Mouse (Mus musculus): ENCODE measurements around the gene Isg20l2. TPM values are rescaled to one million over a fixed set of nuclear protein-coding genes. Genes with fewer than 3 reads are reported as not detected.
A peak's percentile ranks its signal among the peaks of the same experiment; 100 is the strongest.
"Not testable (repeated sequence)": the region's sequence is repeated elsewhere in the genome, so short reads cannot be mapped to it uniquely, and the experiment has no call there.

Gene Isg20l2
- polyA plus RNA-seq, 1 experiment from 2014 or later = 62.5 TPM

DNA sequence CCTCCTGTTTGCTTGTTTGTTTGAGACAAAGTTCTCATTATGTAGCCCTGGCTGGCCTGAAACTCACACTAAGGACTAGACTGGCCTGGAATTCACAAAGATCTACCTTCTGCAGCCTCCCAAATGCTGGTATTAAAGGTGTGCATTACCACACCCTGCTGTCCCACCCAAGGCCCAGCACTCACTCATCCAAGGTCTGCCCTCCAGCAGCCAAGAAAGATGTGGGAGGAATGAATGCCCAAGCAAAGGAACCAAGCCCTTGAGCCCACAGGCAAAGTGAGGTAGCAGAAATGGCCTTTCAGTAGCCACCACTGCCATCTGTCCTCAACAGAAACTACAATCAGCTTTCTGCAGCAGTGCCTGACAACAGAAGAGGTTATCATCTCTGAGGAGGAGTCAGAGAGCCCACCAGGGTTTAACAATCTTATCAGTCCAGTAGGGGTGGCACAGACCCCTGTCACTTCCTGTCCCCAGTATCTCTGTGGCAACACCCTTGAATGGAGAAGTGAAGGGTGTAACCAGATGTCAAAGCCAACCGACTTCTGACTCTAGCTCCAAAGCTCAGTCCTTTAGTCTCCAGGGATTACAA lies 29.0 kb upstream of the Isg20l2 start:
- Histone ChIP-seq H3K9me3 (replicated peaks) (no peaks in the 10 kb centered on the region), H3K4me1 (0 out of 2 replicates have a peak, but pooled peaks cover 4% of the 10 kb centered on the region), H3K27ac (no peak overlapping the region), H3K4me3 (replicated peaks) (no peak overlapping the region), H3K36me3 (no peaks in the 10 kb centered on the region), H3K4me2 (no peak overlapping the region), H3K27me3 (no peaks in the 10 kb centered on the region), H3K9ac (no peak overlapping the region)
- no peak for ATAC-seq (replicated peaks; ENCODE audit: low FRiP score)
- WGBS = 58% methylated on average over 1 of the region's 1 CpGs

DNA sequence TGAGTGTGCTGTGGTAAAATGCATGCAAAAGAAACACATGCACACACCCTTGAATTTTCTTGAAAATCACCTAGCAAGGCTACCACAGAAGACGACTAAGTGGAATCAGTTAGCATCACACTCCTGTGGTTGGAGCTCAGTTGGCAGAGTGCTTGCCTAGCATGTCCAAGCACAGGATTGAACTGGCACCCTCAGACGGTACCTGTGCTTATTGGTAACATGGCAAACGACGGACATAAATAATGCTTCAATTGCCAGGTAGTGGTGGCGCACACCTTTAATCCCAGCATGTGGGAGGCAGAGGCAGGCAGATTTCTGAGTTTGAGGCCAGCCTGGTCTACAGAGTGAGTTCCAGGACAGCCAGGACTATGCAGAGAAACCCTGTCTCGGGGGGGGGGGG lies 28.2 kb upstream of the Isg20l2 start:
- H3K9ac ChIP-seq; H3K27me3 ChIP-seq; ATAC-seq (replicated peaks; ENCODE audit: low FRiP score); H3K4me3 ChIP-seq (replicated peaks); H3K36me3 ChIP-seq; H3K27ac ChIP-seq; H3K4me1 ChIP-seq; H3K9me3 ChIP-seq (replicated peaks); H3K4me2 ChIP-seq: not testable (repeated sequence)
- WGBS = 73% methylated on average over 6 of the region's 6 CpGs

DNA sequence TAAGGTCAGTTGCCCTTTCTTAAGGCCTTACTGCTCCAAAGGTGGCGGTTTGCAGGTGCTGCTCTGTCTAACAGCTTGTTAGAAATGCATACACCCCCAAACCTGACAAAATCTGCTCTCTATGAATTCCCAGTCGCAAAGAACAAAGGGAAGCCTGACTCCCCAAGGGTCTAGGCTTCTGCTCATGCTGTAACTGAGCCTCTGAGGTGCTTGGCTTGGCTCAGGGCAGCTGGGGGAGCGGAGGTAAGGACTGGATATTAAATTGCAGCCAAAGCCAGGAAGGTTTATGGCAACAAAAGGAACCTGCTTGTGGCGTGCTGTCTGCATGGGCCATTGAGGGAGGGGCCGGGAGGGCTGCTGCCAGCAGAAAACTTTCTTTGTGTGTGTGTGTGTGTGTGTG lies 26.3 kb upstream of the Isg20l2 start:
- no peak for ATAC-seq (replicated peaks; ENCODE audit: low FRiP score)

DNA sequence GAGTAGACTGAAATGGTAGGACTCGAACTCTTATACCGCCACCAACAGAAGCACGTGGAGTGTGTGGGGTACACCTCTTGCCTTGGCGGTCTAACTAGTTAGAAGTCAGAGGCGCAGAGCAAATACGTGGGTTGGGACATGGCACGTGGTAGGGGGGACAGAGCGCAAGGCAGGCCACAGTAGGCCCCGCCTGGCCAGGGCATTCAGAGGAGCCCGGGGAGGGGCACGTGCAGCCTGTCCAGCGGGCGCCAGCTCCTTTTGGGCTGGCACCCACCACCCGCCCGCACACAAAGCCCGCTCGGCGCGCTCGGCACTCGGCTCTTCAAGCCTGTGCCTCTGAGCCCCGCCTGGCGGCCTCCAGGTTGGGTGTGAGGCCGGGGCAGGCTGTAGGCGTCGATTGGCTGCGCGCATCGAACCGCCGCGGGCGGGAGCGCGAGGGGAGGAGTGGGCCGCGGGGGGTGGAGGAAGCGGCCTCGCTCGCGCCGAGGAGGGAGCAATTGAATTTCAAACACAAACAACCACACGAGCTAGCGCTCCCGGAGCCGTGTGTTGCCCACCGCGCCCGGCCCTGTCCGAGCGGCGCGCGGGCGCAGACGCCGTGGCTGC lies 24.1 kb upstream of the Isg20l2 start, which contains the start of gene Hdgf:
Hdgf (plus strand) TSS at position 442 of the 606 bp plus-strand sequence.
- no peaks in the 10 kb centered on the region for H3K36me3 ChIP-seq
- H3K4me3 ChIP-seq (replicated peaks) = peak within 1 kb of the TSS; percentile 99
- H3K27ac ChIP-seq = peak within 1 kb of the TSS; percentile 98
- H3K4me2 ChIP-seq = peak within 1 kb of the TSS; percentile 80
- WGBS = under 1% methylated on average over 52 of the region's 57 CpGs
- H3K9me3 ChIP-seq (replicated peaks) = no peaks in the 10 kb centered on the region
- H3K9ac ChIP-seq = peak within 1 kb of the TSS; percentile 99
- ATAC-seq (replicated peaks; ENCODE audit: low FRiP score) = peak; percentile 94
- H3K27me3 ChIP-seq = no peaks in the 10 kb centered on the region
- H3K4me1 ChIP-seq = peaks cover 41% of the 10 kb centered on the region

More for the DNA sequence above, 26.3 kb upstream of the Isg20l2 start:
- Histone ChIP-seq H3K9me3 (replicated peaks) (no peaks in the 10 kb centered on the region), H3K27me3 (no peaks in the 10 kb centered on the region), H3K27ac (peak overlapping the region; percentile 74), H3K36me3 (no peaks in the 10 kb centered on the region), H3K4me3 (replicated peaks) (no peak overlapping the region), H3K4me2 (no peak overlapping the region), H3K9ac (no peak overlapping the region), H3K4me1 (peaks cover 19% of the 10 kb centered on the region)
- 36% methylated on average over 5 of the region's 5 CpGs for WGBS

DNA sequence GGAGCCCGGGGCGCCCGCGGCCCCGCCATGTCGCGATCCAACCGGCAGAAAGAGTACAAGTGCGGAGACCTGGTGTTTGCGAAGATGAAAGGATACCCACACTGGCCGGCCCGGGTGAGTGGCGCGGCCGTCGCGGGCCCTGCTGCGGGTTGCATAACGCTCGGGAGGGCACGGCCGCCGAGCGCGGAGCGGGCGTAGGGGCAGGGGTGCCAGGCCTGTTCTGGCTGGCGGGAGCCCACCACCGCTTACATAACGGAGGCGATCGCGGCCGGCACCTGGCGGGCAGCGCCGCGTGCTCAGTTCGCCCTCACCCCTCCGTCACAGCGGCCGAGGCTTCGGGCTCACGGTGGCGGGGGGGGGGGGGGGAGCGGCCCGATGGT lies 23.5 kb upstream of the Isg20l2 start:
- H3K4me1 ChIP-seq = peaks cover 45% of the 10 kb centered on the region

DNA sequence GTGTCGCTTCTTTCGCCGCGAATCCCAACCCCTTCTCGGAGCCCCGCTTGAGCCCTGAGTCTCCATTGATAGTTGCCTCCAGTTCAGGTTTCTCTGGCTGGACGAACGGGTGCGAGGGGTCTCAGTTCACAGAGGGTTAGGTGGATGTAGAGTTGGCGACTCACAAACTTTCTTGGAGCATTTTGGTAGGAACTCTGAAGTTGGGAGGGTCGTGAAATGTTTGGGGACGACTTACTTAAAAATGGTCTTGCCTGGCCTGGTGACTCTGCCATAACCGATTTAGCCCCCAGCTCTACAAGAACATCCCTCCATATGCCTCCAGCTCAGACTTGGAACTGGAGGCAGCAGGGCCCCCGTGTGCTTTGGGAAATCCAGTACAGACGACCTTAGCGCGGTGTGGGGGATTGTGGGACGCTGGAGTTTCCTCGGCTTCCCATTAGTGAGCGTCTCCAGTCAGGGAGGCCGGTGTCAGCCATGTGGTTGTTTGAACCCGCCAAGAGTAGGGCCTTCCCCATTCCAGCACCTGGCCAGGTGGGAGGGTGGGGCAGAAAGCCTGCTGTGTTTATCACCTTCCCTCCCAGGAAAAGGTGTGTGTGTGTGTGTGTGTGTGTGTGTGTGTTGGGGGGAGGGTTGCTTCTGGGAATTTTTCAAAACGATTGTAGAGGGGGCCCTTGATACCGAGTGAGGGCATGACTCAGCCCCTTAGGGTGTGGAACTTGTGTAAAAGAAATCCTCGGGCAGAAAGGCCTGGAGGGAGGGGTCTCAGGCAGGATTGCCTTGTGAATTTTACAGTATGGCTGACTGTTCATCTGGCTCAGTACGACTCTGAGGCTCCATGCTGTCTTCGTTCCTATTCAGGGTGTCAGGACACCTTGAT lies 22.9 kb upstream of the Isg20l2 start:
- under 1% methylated on average over 27 of the region's 27 CpGs for WGBS
- Histone ChIP-seq H3K4me3 (replicated peaks) (peak overlapping the region; percentile 99), H3K4me1 (peaks cover 45% of the 10 kb centered on the region), H3K9ac (peak overlapping the region; percentile 99), H3K36me3 (no peaks in the 10 kb centered on the region), H3K27ac (peak overlapping the region; percentile 98), H3K27me3 (no peaks in the 10 kb centered on the region), H3K4me2 (peak overlapping the region; percentile 80), H3K9me3 (replicated peaks) (no peaks in the 10 kb centered on the region)
- ATAC-seq (replicated peaks; ENCODE audit: low FRiP score) = no peak

More for the DNA sequence above, 23.5 kb upstream of the Isg20l2 start:
- Histone ChIP-seq H3K27ac (peak overlapping the region; percentile 98), H3K27me3 (no peaks in the 10 kb centered on the region), H3K9me3 (replicated peaks) (no peaks in the 10 kb centered on the region), H3K4me2 (peak overlapping the region; percentile 80), H3K9ac (peak overlapping the region; percentile 99), H3K36me3 (no peaks in the 10 kb centered on the region), H3K4me3 (replicated peaks) (peak overlapping the region; percentile 99)
- ATAC-seq (replicated peaks; ENCODE audit: low FRiP score) = peak; percentile 9; the same call in 1 of the 2 replicates
- WGBS = under 1% methylated on average over 38 of the region's 47 CpGs

DNA sequence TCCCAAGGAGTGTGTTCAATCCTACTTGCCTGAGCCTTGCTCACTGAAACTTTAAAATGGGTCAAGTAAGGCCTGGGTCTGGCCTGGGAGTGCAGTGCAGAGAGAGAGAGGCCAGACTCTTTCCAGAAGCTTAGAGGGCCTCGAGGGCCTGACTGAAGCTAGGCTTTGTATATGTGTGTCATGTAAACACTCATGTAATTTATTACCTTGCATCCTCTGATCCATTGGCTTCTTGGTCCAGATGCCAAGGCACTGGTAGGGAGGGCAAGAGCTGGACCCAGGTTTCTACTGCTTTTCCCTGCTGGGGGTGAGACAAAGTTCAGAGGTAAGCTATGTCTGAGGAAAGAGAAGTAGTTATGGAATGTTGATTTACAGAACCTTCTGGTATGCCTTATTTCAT lies 22.2 kb upstream of the Isg20l2 start:
- peak overlapping the region; percentile 99 for H3K9ac ChIP-seq
- 0% methylated on average over 1 of the region's 1 CpGs for WGBS
- peak overlapping the region; percentile 99 for H3K4me3 ChIP-seq (replicated peaks)
- H3K4me2 ChIP-seq = peak overlapping the region; percentile 80
- no peaks in the 10 kb centered on the region for H3K27me3 ChIP-seq
- peaks cover 4% of the 10 kb centered on the region for H3K36me3 ChIP-seq
- no peak for ATAC-seq (replicated peaks; ENCODE audit: low FRiP score)
- H3K9me3 ChIP-seq (replicated peaks) = no peaks in the 10 kb centered on the region
- peak overlapping the region; percentile 98 for H3K27ac ChIP-seq
- H3K4me1 ChIP-seq = peaks cover 45% of the 10 kb centered on the region

GRCm38 (mm10) chr3:87909381-87909780 lies 20.7 kb upstream of the Isg20l2 start:
- H3K36me3 ChIP-seq = peaks cover 18% of the 10 kb centered on the region
- no peak overlapping the region for H3K9ac ChIP-seq
- peak overlapping the region; percentile 98 for H3K27ac ChIP-seq
- WGBS = 82% methylated on average over 2 of the region's 2 CpGs
- no peaks in the 10 kb centered on the region for H3K27me3 ChIP-seq
- no peak for ATAC-seq (replicated peaks; ENCODE audit: low FRiP score)
- H3K9me3 ChIP-seq (replicated peaks) = no peaks in the 10 kb centered on the region
- peak overlapping the region; percentile 44 for H3K4me3 ChIP-seq (replicated peaks)
- peaks cover 45% of the 10 kb centered on the region for H3K4me1 ChIP-seq
- H3K4me2 ChIP-seq = peak overlapping the region; percentile 80

- Histone ChIP-seq H3K4me2 (peak overlapping the region; percentile 80), H3K27me3 (no peaks in the 10 kb centered on the region), H3K4me3 (replicated peaks) (peak overlapping the region; percentile 44), H3K27ac (peak overlapping the region; percentile 98), H3K36me3 (peaks cover 23% of the 10 kb centered on the region), H3K9me3 (replicated peaks) (no peaks in the 10 kb centered on the region), H3K9ac (peak overlapping the region; percentile 38; the same call in 1 of the 2 replicates), H3K4me1 (peaks cover 45% of the 10 kb centered on the region)
- 5% methylated on average over 4 of the region's 4 CpGs for WGBS
- no peak for ATAC-seq (replicated peaks; ENCODE audit: low FRiP score)
These were observed 20.2 kb upstream of the Isg20l2 start for GRCm38 (mm10) chr3:87909874-87910273.

GRCm38 (mm10) chr3:87910573-87911141 lies 19.5 kb upstream of the Isg20l2 start:
- peaks cover 31% of the 10 kb centered on the region for H3K36me3 ChIP-seq
- H3K27ac ChIP-seq = peak overlapping the region; percentile 98
- no peaks in the 10 kb centered on the region for H3K9me3 ChIP-seq (replicated peaks)
- peaks cover 45% of the 10 kb centered on the region for H3K4me1 ChIP-seq
- peak; percentile 46 for ATAC-seq (replicated peaks; ENCODE audit: low FRiP score)
- H3K4me3 ChIP-seq (replicated peaks) = peak overlapping the region; percentile 44
- WGBS = 6% methylated on average over 12 of the region's 12 CpGs
- peak overlapping the region; percentile 38; the same call in 1 of the 2 replicates for H3K9ac ChIP-seq
- H3K27me3 ChIP-seq = no peaks in the 10 kb centered on the region
- H3K4me2 ChIP-seq = peak overlapping the region; percentile 80

DNA sequence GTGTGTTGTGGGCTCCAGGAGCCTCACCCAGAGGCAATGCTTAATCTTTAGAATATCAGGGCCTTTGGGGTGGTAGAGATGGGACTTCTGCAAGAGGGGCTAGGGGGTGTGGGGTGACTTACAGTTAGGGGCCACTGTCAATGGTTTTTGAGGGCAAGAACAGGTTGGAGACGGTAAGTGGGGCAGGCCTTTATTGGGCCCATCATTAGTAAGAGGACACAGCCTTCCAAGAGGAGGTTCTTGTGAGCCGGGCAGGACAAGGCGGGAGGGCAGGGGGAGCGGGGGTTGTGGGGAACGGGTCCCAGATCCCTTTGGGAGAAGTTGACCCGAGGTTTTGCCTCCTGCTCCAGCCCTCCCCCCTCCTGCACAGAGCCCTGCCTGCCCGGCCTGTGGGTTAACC lies 16.6 kb upstream of the Isg20l2 start:
- Histone ChIP-seq H3K9me3 (replicated peaks) (no peaks in the 10 kb centered on the region), H3K27ac (no peak overlapping the region), H3K4me2 (no peak overlapping the region), H3K36me3 (peaks cover 54% of the 10 kb centered on the region), H3K4me3 (replicated peaks) (no peak overlapping the region), H3K4me1 (peaks cover 29% of the 10 kb centered on the region), H3K27me3 (no peaks in the 10 kb centered on the region), H3K9ac (no peak overlapping the region)
- 81% methylated on average over 7 of the region's 7 CpGs for WGBS
- ATAC-seq (replicated peaks; ENCODE audit: low FRiP score) = no peak
